ENCODE assay signal across 8 mouse cellular contexts in genomic region chr3:78966683-78967549, GRCm38 (mm10).
DNase-seq lines count a peak whose midpoint lies in the region; ATAC-seq and TF ChIP-seq lines count a peak whose summit lies in the region.
"Not testable (repeated sequence)": the region's sequence is repeated elsewhere in the genome, so short reads cannot be mapped to it uniquely, and the experiment has no call there.

No protein-coding gene starts in this region.

- H3K4me2 ChIP-seq in embryonic facial prominence, embryonic 12.5 days (replicated peaks): peak overlapping the region; percentile 69
- peak overlapping the region; percentile 78 for H3K4me2 ChIP-seq in hindbrain, embryonic 16.5 days (ENCODE audit: low read length)

- H3K4me3 ChIP-seq in bone marrow macrophage, adult 2 months (ENCODE audit: insufficient read depth, low read length): peak overlapping the region; percentile 43
- H3K4me3 ChIP-seq in embryonic facial prominence, embryonic 12.5 days: peak overlapping the region; percentile 43
- peak overlapping the region; percentile 55 for H3K4me3 ChIP-seq in hindbrain, embryonic 16.5 days (ENCODE audit: low read length)

- H3K27ac ChIP-seq in bone marrow macrophage, adult 2 months (ENCODE audit: insufficient read depth, low read depth, low read length); embryonic facial prominence, embryonic 12.5 days; hindbrain, embryonic 16.5 days (ENCODE audit: low read depth, low read length): not testable (repeated sequence)

- H3K4me1 ChIP-seq in bone marrow macrophage, adult 2 months (ENCODE audit: control insufficient read depth, insufficient read depth, low read length); embryonic facial prominence, embryonic 12.5 days; hindbrain, embryonic 16.5 days (ENCODE audit: control insufficient read depth, insufficient read depth, low read depth, low read length): not testable (repeated sequence)

- TF ChIP-seq POLR2A in bone marrow macrophage, adult 2 months (IDR thresholded peaks at IDR 0.05; ENCODE audit: borderline replicate concordance, low read depth, low read length): not testable (repeated sequence)

- H3K36me3 ChIP-seq in embryonic facial prominence, embryonic 12.5 days; hindbrain, embryonic 16.5 days (ENCODE audit: control insufficient read depth, insufficient read depth, low read length): not testable (repeated sequence)

- intact Hi-C loops in left cerebral cortex, postnatal 4 days (cut with DNase I): not testable (repeated sequence)

- H3K27me3 ChIP-seq in embryonic facial prominence, embryonic 12.5 days; hindbrain, embryonic 16.5 days (replicated peaks; ENCODE audit: control insufficient read depth, insufficient read depth, low read length): not testable (repeated sequence)

- peak; percentile 81 for ATAC-seq in embryonic facial prominence, embryonic 12.5 days (ENCODE audit: insufficient number of reproducible peaks, insufficient read depth, low FRiP score, low TSS enrichment)
- peak; percentile 93 for ATAC-seq in hindbrain, embryonic 16.5 days
- ATAC-seq in neutrophil, adult 5-6 weeks (ENCODE audit: extremely low read depth, insufficient number of reproducible peaks, low FRiP score, poor library complexity, severe bottlenecking): peak; percentile 67

- WGBS in embryonic facial prominence, embryonic 12.5 days: 4% methylated on average over 40 of the region's 57 CpGs
- 2% methylated on average over 44 of the region's 57 CpGs for WGBS in hindbrain, embryonic 16.5 days

- not testable (repeated sequence) for TF ChIP-seq CTCF in bone marrow macrophage, adult 2 months (IDR thresholded peaks at IDR 0.05; ENCODE audit: low read depth, low read length)

- H3K9ac ChIP-seq in embryonic facial prominence, embryonic 12.5 days: peak overlapping the region; percentile 47
- peak overlapping the region; percentile 68 for H3K9ac ChIP-seq in hindbrain, embryonic 16.5 days (ENCODE audit: low read depth, low read length)

- not testable (repeated sequence) for H3K9me3 ChIP-seq in embryonic facial prominence, embryonic 12.5 days; hindbrain, embryonic 16.5 days (ENCODE audit: control insufficient read depth, low read length)

- peak; percentile 11 to 31 for DNase-seq in heart, adult 18-20 months
- DNase-seq in left cerebral cortex, postnatal 4 days: peak; percentile 34
- peak; percentile 6 for DNase-seq in lung, postnatal 14 days
- DNase-seq in urinary bladder, postnatal 25 days (ENCODE audit: low spot score): peak; percentile 7
